Mouse (Mus musculus): ENCODE measurements around the gene Gstz1.
A peak's percentile ranks its signal among the peaks of the same experiment; 100 is the strongest.
"Not testable (repeated sequence)": the region's sequence is repeated elsewhere in the genome, so short reads cannot be mapped to it uniquely, and the experiment has no call there.

The Gstz1 gene

DNA sequence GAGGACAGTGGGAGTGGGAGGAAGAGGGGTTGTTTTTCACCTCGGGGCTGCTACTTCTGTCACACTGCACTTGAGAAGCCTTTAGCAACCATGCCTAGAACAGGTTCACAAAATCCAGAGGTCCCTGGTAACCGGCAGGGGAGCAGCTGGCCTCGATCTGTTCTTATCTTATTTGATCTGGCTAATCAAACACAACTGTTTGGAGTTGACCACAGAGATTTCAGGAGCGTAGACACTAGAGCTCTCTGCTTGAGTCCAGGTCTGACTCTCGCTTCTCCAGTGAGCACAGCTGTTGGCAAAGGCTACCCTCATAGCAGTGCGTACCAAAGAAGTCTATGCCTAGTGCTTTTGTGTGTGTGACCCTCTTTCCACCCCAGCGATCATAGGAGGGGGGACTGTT is 11.1 kb downstream of the Gstz1 start:
- DNase-seq, result peak in 1 of 2 experiments; percentile 42

GRCm38 (mm10) chr12:87160310-87160709 is 13.3 kb downstream of the Gstz1 start:
- DNase-seq, result no peak

DNA sequence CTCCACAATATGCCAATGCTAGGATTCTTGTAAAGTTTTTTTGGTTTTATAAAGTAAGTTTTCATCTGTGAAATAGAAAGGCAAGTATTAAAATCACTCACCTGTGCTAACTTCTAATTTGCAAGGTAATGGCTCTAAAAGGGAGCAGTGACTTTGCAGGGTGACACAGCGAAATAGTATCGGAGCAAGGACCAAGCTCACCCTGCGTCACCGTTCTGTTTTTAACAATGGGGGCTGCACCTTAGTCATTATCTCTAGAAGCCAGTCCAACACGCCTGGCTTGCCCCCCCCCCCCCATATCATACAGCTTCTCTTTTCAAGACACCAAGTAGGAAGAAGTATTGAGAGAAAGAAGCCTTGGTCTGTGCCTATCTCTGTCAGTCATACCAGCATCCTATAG is 13.8 kb downstream of the Gstz1 start:
- no peak for DNase-seq

DNA sequence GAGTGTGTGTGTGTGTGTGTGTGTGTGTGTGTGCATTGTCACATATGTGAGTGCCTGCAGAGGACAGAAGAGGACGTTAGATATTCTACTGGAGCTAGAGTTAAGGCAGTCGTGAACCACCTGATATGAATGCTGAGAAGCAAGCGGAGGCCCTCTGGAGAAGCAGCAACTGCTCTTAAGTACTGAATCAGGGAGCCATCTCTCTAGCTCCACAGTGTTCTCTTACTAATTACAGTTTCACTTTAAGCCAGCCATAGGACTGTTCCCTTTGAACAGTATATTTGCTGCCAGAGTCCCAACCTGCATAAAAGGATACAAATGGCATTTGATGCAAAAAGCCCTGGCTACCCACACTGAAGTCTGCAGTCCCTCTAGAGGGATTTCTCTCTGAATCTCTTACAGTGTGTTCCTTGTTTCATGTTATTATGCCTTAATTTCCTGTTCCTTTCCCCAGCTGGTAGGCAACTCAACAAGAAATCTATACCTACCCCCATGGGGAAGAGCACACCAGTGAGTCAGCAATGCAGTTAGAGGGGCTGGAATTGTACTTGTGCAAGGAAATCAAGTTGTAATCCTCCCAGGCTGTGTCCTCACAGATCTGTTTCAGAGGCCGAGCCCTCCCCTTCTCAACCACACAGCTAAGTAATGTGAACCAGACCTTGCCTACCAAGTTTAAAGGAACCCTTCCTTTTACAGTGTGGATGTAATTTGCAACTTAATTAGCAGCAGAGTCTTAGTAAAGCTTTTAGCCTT is 28.4 kb downstream of the Gstz1 start:
- DNase-seq, result no peak

DNA sequence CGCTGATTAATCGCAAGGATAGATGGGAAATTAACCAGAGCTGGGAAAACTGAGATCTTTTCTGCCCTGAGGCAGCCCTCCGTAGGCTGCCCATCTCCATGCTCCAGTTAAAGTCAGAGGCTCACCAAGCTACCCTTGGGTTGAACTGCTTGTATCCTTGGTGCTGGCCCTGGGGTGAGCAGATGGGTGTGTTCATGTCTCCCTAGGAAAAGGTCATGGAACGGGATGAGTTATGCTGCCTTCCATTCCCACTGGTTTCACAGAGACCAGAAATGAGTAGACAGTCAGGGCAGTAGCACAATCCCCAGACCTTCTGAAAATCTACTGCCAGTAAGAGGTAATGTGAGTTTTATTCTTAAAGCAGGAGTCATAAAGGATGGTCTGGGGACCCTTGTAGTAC is 30.7 kb downstream of the Gstz1 start:
- no peak for DNase-seq

GRCm38 (mm10) chr12:87193008-87193407 is 46.0 kb downstream of the Gstz1 start:
- DNase-seq, result no peak

DNA sequence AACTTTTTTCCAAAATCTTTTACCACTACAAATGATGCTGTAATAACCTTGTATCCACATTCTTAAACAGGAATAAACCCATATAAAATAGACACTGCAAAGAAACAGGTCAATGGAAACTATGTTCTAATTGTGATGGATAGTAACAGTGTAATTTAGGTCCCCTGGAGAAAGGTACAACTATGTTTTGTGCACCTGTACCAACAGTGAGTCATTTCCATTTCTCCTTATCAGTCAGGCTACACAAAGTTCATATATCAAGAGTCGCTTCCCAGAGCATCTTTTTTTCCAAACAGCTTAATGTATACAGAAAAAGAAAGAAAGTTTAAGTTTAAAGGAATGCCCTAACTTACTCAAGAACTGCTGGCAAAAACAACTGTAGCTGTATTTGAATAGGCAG is 48.1 kb downstream of the Gstz1 start:
- no peak for DNase-seq

GRCm38 (mm10) chr12:87196310-87196709 is 49.3 kb downstream of the Gstz1 start:
- DNase-seq, result no peak

DNA sequence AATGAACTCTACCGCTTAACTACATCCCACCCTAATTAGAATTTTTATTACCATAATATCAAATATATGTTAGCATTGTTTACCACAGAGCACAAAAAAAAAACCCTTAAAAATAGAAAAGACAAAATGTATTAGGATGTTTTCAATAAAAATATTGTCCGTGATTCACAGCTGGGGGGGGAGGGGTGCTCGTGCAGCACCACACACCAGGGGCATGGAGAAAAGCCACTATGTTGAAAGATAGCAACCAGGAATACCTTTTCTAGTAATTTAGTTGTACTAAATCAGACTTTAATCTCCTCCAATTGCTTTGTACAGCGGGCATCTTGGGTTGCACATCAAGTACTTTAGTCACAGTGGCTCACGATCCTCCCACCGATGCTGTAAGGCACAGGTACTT is 51.8 kb downstream of the Gstz1 start:
- no peak for DNase-seq

DNA sequence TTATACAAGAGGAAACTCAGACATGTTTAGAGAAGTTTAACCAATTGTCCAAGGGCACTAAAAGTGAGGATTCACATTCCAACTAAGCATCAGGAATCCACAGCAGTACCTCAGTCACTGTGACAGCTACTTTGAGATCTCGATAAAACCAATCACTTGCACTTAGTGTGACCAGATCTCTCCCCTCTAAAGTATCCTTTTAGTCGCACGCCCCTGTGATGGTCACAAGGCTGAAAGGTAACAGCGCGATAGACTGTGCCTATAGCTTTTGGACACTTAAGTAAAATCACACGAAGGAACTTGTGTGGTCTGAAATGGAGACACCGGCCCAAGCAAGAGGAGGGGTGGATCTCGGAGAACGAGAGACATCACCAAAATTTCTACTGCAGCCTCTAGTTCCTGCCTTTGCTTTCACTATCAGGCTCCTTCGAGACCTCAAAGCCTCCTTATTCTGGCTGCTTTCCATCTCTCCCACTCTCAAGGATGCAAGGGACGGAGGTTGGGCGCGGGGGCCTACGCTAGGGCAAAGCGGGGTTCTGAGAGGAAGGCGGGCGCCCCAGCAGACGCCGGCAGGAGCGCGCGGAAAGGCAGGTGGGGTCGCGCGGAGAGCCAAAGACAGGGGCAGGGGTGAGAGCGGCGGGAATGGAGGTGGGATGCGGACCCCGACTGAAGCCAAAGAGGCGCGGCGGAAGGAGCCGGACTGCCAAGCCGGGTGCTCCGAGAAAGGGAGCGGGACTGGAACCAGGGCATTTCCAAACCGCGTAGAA is 52.4 kb downstream of the Gstz1 start, which contains the start of gene Samd15:
TSS of gene Samd15 (plus strand) at position 518 of the 767 bp plus-strand sequence.
- DNase-seq, result peak; percentile 21 to 54

- peak; percentile 78 to 91 for DNase-seq
These were observed 53.1 kb downstream of the Gstz1 start, which contains the start of gene Tmed8 for GRCm38 (mm10) chr12:87199973-87200586. Gene Tmed8, minus strand, starts transcription at chr12:87200454.

DNA sequence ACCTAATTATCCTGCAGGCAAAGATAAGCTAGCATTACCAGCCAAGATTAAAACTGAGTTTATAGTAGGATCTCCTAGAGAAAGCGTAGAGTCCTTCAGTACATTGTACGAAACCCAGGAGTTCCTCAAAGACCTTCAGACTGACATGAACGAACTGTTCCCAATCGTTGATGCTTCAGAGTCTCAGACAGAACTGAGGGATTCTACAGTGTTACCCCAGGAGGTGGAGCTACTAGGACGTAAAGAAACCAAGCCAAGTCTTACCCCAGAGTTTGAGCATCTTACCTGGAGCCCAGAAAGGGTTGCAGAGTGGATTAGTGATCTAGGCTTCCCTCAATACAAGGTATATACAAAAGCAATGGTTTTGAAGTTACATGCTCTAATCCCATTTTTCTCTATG is 54.7 kb downstream of the Gstz1 start:
- no peak for DNase-seq

DNA sequence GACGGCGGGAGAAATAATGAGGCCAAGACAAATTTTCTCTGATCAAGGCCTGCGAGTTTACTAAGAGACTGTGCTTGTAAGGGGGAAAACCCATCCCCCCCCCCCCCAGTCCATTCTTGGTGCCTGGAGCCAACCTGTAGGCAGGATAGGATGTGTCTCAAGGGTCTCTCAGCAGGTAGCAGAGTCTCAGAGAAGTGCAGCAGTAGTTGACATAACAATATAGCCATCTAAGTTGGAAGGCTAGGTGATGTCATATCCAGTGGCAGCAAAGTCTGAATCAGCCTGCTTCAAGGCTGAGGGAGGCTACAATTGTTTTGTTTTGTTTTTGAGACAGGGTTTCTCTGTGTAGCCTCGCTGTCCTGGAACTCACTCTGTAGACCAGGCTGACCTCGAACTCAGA is 58.8 kb downstream of the Gstz1 start:
- not testable (repeated sequence) for DNase-seq

GRCm38 (mm10) chr12:87212844-87213606 is 66.1 kb downstream of the Gstz1 start:
- no peak for DNase-seq
